Mouse (Mus musculus) heart, postnatal 0 days (tissue): ENCODE measurements around the gene Cd70. TPM values are rescaled to one million over a fixed set of nuclear protein-coding genes. Genes with fewer than 3 reads are reported as not detected.
A peak's percentile ranks its signal among the peaks of the same experiment; 100 is the strongest.

ENCODE experiments used
- ATAC-seq: fragments of 200-750 bp; cut with Nextera tagmentation; 2 replicates; pipeline ENCODE4 v1.8.0; 2017; ENCODE audit warnings: low read depth, moderate number of reproducible peaks, moderate library complexity; ENCODE audit not compliant: insufficient read depth
- DNase-seq: peaks from one replicate; pipeline ENCODE4 v3.0.0-alpha.2; 2016; ENCODE audit warnings: low spot score
- H3K27ac ChIP-seq: fragments of 300-500 bp; sonication (generic); 2 replicates; pipeline ENCODE4 v1.5.1; 2014; ENCODE audit warnings: low read depth, mild to moderate bottlenecking
- H3K27me3 ChIP-seq: fragments of 300-500 bp; sonication (generic); 2 replicates; pipeline ENCODE4 v1.6.1; 2014; ENCODE audit warnings: low read length, mixed read lengths; ENCODE audit not compliant: control insufficient read depth, insufficient read depth
- H3K36me3 ChIP-seq: fragments of 300-500 bp; sonication (generic); replicated peaks from 2 replicates; pipeline ENCODE4 v1.6.1; 2014; ENCODE audit warnings: low read length, mixed read lengths; ENCODE audit not compliant: control insufficient read depth, insufficient read depth
- H3K4me1 ChIP-seq: fragments of 300-500 bp; sonication (generic); 2 replicates; pipeline ENCODE4 v1.6.1; 2014; ENCODE audit warnings: antibody characterized with exemption; ENCODE audit not compliant: control insufficient read depth, insufficient read depth
- H3K4me2 ChIP-seq: fragments of 300-500 bp; sonication (generic); 2 replicates; pipeline ENCODE4 v1.6.1; 2014; ENCODE audit warnings: low read depth, mild to moderate bottlenecking, low read length, moderate library complexity
- H3K4me3 ChIP-seq: fragments of 300-500 bp; sonication (generic); 2 replicates; pipeline ENCODE4 v1.5.1; 2014; ENCODE audit warnings: low read depth, low read length
- H3K9ac ChIP-seq: fragments of 300-500 bp; sonication (generic); replicated peaks from 2 replicates; pipeline ENCODE4 v1.6.1; 2014; ENCODE audit warnings: low read depth, low read length, mixed read lengths
- H3K9me3 ChIP-seq: fragments of 300-500 bp; sonication (generic); replicated peaks from 2 replicates; pipeline ENCODE4 v1.6.1; 2016; ENCODE audit warnings: low read length; ENCODE audit not compliant: control insufficient read depth
- CTCF ChIP-seq: IDR thresholded peaks from 2 replicates; pipeline ENCODE4 v1.5.1; 2016; ENCODE audit warnings: antibody characterized with exemption, control low read depth, low read depth
- EP300 ChIP-seq: IDR thresholded peaks from 2 replicates; pipeline ENCODE4 v1.6.1; 2016; ENCODE audit warnings: antibody characterized with exemption, low read depth
- WGBS: fragments of 180-500 bp; shearing (Covaris S2); extraction: QIAGEN DNeasy Blood & Tissue Kit; methylation state at CpG from one replicate; pipeline ENCODE4 v1.1.7; 2014; 5-methylcytosine and 5-hydroxymethylcytosine counted together
- polyA plus RNA-seq: library from polyadenylated mRNA; unstranded; fragments of >200 nt; fragmentation: Nextera tagmentation; extraction: Ambion mirVana; gene quantifications from 2 replicates; pipeline ENCODE4 v1.2.1, GENCODE M21; 2015
- total RNA-seq: library from RNA; depleted of rRNA; stranded (reverse); fragments of >200 nt; gene quantifications from 2 replicates; pipeline ENCODE4 v1.2.3, GENCODE M21; 2014; ENCODE audit warnings: low replicate concordance

Cd70 gene
- total and polyA plus RNA-seq, 2 experiments from 2014 or later = not detected

DNA sequence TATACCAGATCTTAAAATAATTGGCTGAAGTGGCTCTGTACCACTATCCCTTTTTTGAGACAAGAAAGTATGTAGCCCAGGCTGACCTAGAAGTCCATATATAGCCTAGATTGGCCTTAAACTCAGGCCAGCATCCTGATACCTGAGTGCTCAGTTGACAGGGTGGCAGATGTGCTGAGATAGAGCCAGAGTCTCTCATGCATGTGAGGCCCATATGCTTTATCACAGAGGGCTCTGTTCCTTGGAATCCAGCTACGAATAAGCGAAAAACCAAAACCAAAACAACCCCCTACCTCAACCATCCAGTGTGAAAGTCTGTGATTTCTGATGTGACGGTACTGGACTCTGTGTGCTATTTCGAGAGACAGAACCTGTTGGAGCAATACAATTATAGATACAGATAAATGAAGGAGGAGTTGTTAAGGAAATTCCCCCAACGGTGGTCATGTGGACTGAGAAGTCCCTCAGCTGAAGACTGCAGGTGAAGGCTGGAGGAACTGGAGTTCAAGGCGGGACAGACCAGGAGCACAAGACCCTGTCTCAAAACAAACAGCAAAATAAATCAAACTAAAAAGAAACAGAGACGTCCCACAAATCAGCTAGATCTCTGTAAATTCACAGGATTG is 41.4 kb downstream of the Cd70 start:
- Histone ChIP-seq H3K9ac (no peak overlapping the region), H3K4me1 (peaks cover 17% of the 10 kb centered on the region; the same call in 1 of the 2 replicates), H3K36me3 (no peaks in the 10 kb centered on the region), H3K9me3 (no peaks in the 10 kb centered on the region), H3K27ac (no peak overlapping the region), H3K4me2 (no peak overlapping the region), H3K27me3 (0 out of 2 replicates have a peak, but pooled peaks cover 4% of the 10 kb centered on the region), H3K4me3 (no peak overlapping the region)
- no peak for DNase-seq
- WGBS = 75% methylated on average over 7 of the region's 7 CpGs
- no peak for ATAC-seq
- no peak for TF ChIP-seq CTCF
- no peak for TF ChIP-seq EP300

DNA sequence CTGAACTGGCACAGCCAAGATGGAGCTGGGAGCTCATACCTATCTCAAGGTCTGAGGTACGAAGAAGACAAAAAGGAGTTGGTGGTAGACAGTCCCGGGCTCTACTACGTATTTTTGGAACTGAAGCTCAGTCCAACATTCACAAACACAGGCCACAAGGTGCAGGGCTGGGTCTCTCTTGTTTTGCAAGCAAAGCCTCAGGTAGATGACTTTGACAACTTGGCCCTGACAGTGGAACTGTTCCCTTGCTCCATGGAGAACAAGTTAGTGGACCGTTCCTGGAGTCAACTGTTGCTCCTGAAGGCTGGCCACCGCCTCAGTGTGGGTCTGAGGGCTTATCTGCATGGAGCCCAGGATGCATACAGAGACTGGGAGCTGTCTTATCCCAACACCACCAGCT is 42.5 kb downstream of the Cd70 start:
- no peaks in the 10 kb centered on the region for H3K36me3 ChIP-seq
- TF ChIP-seq CTCF = no peak
- no peak for TF ChIP-seq EP300
- WGBS = 80% methylated on average over 5 of the region's 5 CpGs
- H3K27me3 ChIP-seq = 0 out of 2 replicates have a peak, but pooled peaks cover 4% of the 10 kb centered on the region
- DNase-seq = no peak
- H3K4me3 ChIP-seq = no peak overlapping the region
- peaks cover 17% of the 10 kb centered on the region; the same call in 1 of the 2 replicates for H3K4me1 ChIP-seq
- ATAC-seq = no peak
- no peaks in the 10 kb centered on the region for H3K9me3 ChIP-seq
- H3K4me2 ChIP-seq = no peak overlapping the region
- no peak overlapping the region for H3K27ac ChIP-seq
- H3K9ac ChIP-seq = no peak overlapping the region

DNA sequence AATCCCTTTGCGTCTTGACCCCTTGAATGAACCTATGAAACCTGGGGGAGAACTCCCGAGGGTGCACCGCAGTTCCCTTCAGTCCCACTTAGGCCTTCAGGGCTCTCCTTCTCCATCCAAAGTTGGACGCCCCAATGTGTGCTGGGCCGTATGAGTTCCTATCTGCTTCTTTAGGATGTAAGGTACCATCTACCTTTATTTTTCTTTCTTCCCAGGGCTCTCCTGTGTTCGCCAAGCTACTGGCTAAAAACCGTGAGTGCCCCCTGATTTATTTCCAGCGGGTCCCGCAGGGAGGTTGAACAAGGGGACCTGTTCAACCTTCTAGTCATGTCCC is 43.6 kb downstream of the Cd70 start:
- peak overlapping the region; percentile 92 for H3K4me2 ChIP-seq
- H3K36me3 ChIP-seq = no peaks in the 10 kb centered on the region
- H3K4me3 ChIP-seq = peak overlapping the region; percentile 60
- WGBS = 31% methylated on average over 9 of the region's 9 CpGs
- peak overlapping the region; percentile 52; the same call in 1 of the 2 replicates for H3K9ac ChIP-seq
- H3K9me3 ChIP-seq = no peaks in the 10 kb centered on the region
- H3K4me1 ChIP-seq = peaks cover 17% of the 10 kb centered on the region; the same call in 1 of the 2 replicates
- H3K27me3 ChIP-seq = 0 out of 2 replicates have a peak, but pooled peaks cover 4% of the 10 kb centered on the region
- H3K27ac ChIP-seq = no peak overlapping the region
- DNase-seq = no peak
- TF ChIP-seq EP300 (no peak), CTCF (no peak)
- no peak for ATAC-seq

DNA sequence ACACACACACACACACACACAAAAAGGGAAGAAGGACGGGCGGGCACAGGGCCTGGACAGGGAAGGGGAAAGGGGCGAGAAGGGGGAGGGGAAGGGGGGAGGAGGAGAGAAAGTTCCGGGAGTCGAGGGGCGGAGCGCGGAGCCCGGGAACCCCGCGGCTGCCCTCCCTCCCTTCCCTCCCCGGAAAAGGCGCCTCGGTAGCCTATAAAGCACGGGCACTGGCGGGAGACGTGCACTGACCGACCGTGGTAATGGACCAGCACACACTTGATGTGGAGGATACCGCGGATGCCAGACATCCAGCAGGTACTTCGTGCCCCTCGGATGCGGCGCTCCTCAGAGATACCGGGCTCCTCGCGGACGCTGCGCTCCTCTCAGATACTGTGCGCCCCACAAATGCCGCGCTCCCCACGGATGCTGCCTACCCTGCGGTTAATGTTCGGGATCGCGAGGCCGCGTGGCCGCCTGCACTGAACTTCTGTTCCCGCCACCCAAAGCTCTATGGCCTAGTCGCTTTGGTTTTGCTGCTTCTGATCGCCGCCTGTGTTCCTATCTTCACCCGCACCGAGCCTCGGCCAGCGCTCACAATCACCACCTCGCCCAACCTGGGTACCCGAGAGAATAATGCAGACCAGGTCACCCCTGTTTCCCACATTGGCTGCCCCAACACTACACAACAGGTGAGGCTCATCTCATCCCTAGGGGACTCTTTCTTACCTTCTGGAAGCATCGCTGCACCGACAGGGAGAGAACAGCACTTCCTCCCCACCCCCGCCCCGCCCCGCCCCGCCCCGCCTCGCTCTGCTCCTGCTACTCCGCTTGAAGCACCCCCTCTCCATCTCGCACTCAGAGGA is 44.2 kb downstream of the Cd70 start, which contains the start of gene Tnfsf9:
Gene Tnfsf9 (plus strand): TSS at position 145 of the 854 bp plus-strand sequence.
- Histone ChIP-seq H3K36me3 (no peaks in the 10 kb centered on the region), H3K4me1 (peaks cover 17% of the 10 kb centered on the region; the same call in 1 of the 2 replicates), H3K4me3 (peak within 1 kb of the TSS; percentile 60), H3K4me2 (peak within 1 kb of the TSS; percentile 92), H3K27ac (no peak within 1 kb of the TSS), H3K27me3 (0 out of 2 replicates have a peak, but pooled peaks cover 4% of the 10 kb centered on the region), H3K9ac (peak within 1 kb of the TSS; percentile 52), H3K9me3 (no peaks in the 10 kb centered on the region)
- DNase-seq (no peak), ATAC-seq (peak; percentile 43)
- no peak for TF ChIP-seq CTCF
- no peak for TF ChIP-seq EP300
- under 1% methylated on average over 57 of the region's 61 CpGs for WGBS

DNA sequence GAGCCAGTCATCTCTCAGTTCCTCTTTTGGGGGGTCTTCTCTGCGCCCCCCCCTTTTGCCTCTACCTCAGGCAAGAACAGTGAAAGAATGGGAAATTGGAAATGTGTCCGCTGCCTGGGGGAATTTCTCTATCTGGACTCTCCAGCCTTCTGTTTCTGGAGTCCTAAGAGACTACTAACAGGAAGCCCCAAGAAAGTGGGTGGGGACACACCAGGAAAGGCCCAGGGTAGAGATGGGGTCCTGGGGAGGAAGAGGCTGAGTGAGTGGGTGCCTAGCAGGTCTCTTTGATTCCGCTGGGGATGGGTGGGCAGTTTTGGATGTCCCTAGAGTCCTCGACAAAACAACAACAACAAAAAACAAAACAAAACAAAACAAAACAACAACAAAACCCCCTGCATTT is 45.1 kb downstream of the Cd70 start:
- 0 out of 2 replicates have a peak, but pooled peaks cover 4% of the 10 kb centered on the region for H3K27me3 ChIP-seq
- peak overlapping the region; percentile 60 for H3K4me3 ChIP-seq
- ATAC-seq (0 out of 2 replicates have a peak, but pooled peaks have one; percentile 35), DNase-seq (no peak)
- no peaks in the 10 kb centered on the region for H3K36me3 ChIP-seq
- H3K9ac ChIP-seq = peak overlapping the region; percentile 52; the same call in 1 of the 2 replicates
- H3K4me2 ChIP-seq = peak overlapping the region; percentile 92
- H3K4me1 ChIP-seq = peaks cover 17% of the 10 kb centered on the region; the same call in 1 of the 2 replicates
- no peaks in the 10 kb centered on the region for H3K9me3 ChIP-seq
- H3K27ac ChIP-seq = no peak overlapping the region
- 43% methylated on average over 4 of the region's 4 CpGs for WGBS
- TF ChIP-seq EP300 (no peak), CTCF (no peak)
